Mouse (Mus musculus) cerebellum, adult 2 months (tissue): ENCODE measurements around the gene Olig3.

Experiments
- CTCF ChIP-seq: fragments of 200-500 bp; IDR thresholded peaks from 2 replicates; pipeline ENCODE4 v1.5.1; 2011; ENCODE audit warnings: low read depth, mild to moderate bottlenecking, control low read depth, low read length, moderate library complexity, borderline replicate concordance; ENCODE audit not compliant: insufficient read depth
- POLR2A ChIP-seq: fragments of 200-500 bp; IDR thresholded peaks from 2 replicates; pipeline ENCODE4 v1.6.1; 2011; ENCODE audit warnings: low read length, control low read depth, borderline replicate concordance; ENCODE audit not compliant: insufficient read depth

GRCm38 (mm10) chr10:19362294-19362590 is 5.9 kb downstream of the Olig3 start:
- TF ChIP-seq POLR2A (no peak), CTCF (no peak)
